Mouse (Mus musculus) gastrocnemius, adult 8-10 months (tissue): ENCODE data around the gene Doc2b. TPM values are rescaled to one million over a fixed set of nuclear protein-coding genes. Genes with fewer than 3 reads are reported as not detected.
A peak's percentile ranks its signal among the peaks of the same experiment; 100 is the strongest.
"Not testable (repeated sequence)": the region's sequence is repeated elsewhere in the genome, so short reads cannot be mapped to it uniquely, and the experiment has no call there.

Experiments used
- DNase-seq, 2 experiments: peaks; one replicate each; pipeline ENCODE4 v3.0.0; 2022; ENCODE audit warnings: low spot score in 2 of 2
- total RNA-seq, 4 experiments: library from RNA; stranded (reverse); gene quantifications; 2 replicates each; pipeline ENCODE4 v1.2.4; 2022

Gene Doc2b
- total RNA-seq, 4 experiments from 2014 or later = 0.41 to 1.4 (median 0.78) TPM

GRCm38 (mm10) chr11:75736978-75737377, 58.9 kb downstream of the Doc2b start:
- DNase-seq = no peak

GRCm38 (mm10) chr11:75735462-75736252, 60.2 kb downstream of the Doc2b start:
- DNase-seq = no peak

GRCm38 (mm10) chr11:75733227-75733940, 62.5 kb downstream of the Doc2b start:
- DNase-seq = peak; percentile 63 to 67

- DNase-seq = peak; percentile 77 to 86
Measured at GRCm38 (mm10) chr11:75732434-75733226, 63.2 kb downstream of the Doc2b start, which contains the start of gene Ywhae. Gene Ywhae, plus strand, starts transcription at chr11:75732869.

GRCm38 (mm10) chr11:75727659-75728058, 68.2 kb downstream of the Doc2b start:
- DNase-seq = not testable (repeated sequence)

GRCm38 (mm10) chr11:75727168-75727567, 68.7 kb downstream of the Doc2b start:
- no peak for DNase-seq

- DNase-seq = no peak
Measured at GRCm38 (mm10) chr11:75722339-75722738, 73.5 kb downstream of the Doc2b start.

Other genes with a start within 250 kb of the Doc2b start
- 100 to 1,000 TPM; 153 to 214 (median 207) TPM for gene Pitpna, start 208.0 kb downstream of the Doc2b start, total RNA-seq
- gene Inpp5k, start 165.1 kb downstream of the Doc2b start, total RNA-seq = 10 to 100 TPM; 20.2 to 25.3 (median 23.6) TPM
- 10 to 100 TPM; 29.7 to 34.7 (median 32.1) TPM for gene Myo1c, start 145.5 kb downstream of the Doc2b start, total RNA-seq
- gene Crk, start 116.8 kb downstream of the Doc2b start, total RNA-seq = 10 to 100 TPM; 48.7 to 68.4 (median 50.0) TPM
- gene Ywhae, start 63.2 kb downstream of the Doc2b start, total RNA-seq = 100 to 1,000 TPM; 440 to 558 (median 522) TPM
- 10 to 100 TPM; 14.1 to 17.5 (median 14.9) TPM for gene Rph3al, start 142.4 kb upstream of the Doc2b start, total RNA-seq
- gene 1700016K19Rik, start 203.9 kb upstream of the Doc2b start, total RNA-seq = not detected
- 10 to 100 TPM in 1 of 4 experiments, 1 to 10 TPM in 3; 7.4 to 13.4 (median 9.2) TPM for gene Rflnb, start 231.7 kb upstream of the Doc2b start, total RNA-seq